Mouse (Mus musculus) limb, embryonic 11.5 days (tissue): ENCODE measurements at regions not wholly inside any gene's neighbourhood (a gene's known extent, or its start where the extent isn't known, plus 50 kb on each side); places are given as distances from the start of the nearest gene placed in this dataset.
A peak's percentile ranks its signal among the peaks of the same experiment; 100 is the strongest.

Source experiments
- ATAC-seq: fragments of 200-750 bp; cut with Nextera tagmentation; 2 replicates; pipeline ENCODE4 v1.8.0; 2017; ENCODE audit warnings: low read depth; ENCODE audit not compliant: insufficient number of reproducible peaks, low FRiP score, low TSS enrichment
- DNase-seq: peaks from one replicate; pipeline ENCODE4 v3.0.0-alpha.2; 2015; ENCODE audit warnings: low spot score
- H3K27ac ChIP-seq: fragments of 300-500 bp; sonication (generic); replicated peaks from 2 replicates; pipeline ENCODE4 v1.5.1; 2014; ENCODE audit warnings: low read depth, mild to moderate bottlenecking, low read length
- H3K27me3 ChIP-seq: fragments of 300-500 bp; sonication (generic); 2 replicates; pipeline ENCODE4 v1.6.1; 2014; ENCODE audit warnings: mild to moderate bottlenecking, low read length, mixed read lengths; ENCODE audit not compliant: control insufficient read depth, insufficient read depth
- H3K36me3 ChIP-seq: fragments of 300-500 bp; sonication (generic); 2 replicates; pipeline ENCODE4 v1.6.1; 2014; ENCODE audit warnings: mild to moderate bottlenecking, low read length, moderate library complexity, mixed read lengths; ENCODE audit not compliant: control insufficient read depth, insufficient read depth
- H3K4me1 ChIP-seq: fragments of 300-500 bp; sonication (generic); 2 replicates; pipeline ENCODE4 v1.6.1; 2014; ENCODE audit warnings: low read length, mixed read lengths; ENCODE audit not compliant: control insufficient read depth, insufficient read depth
- H3K4me2 ChIP-seq: fragments of 300-500 bp; sonication (generic); 2 replicates; pipeline ENCODE4 v1.6.1; 2014; ENCODE audit warnings: low read depth, mild to moderate bottlenecking, moderate library complexity; ENCODE audit not compliant: severe bottlenecking
- H3K4me3 ChIP-seq: fragments of 300-500 bp; sonication (generic); 2 replicates; pipeline ENCODE4 v1.5.1; 2014; ENCODE audit warnings: low read depth, low read length
- H3K9ac ChIP-seq: fragments of 300-500 bp; sonication (generic); 2 replicates; pipeline ENCODE4 v1.6.1; 2014; ENCODE audit warnings: mild to moderate bottlenecking, low read length
- H3K9me3 ChIP-seq: fragments of 300-500 bp; sonication (generic); 2 replicates; pipeline ENCODE4 v1.6.1; 2016; ENCODE audit warnings: low read length; ENCODE audit not compliant: control insufficient read depth
- WGBS: fragments of 180-500 bp; shearing (Covaris S2); extraction: QIAGEN DNeasy Blood & Tissue Kit; methylation state at CpG from one replicate; pipeline ENCODE4 v1.1.7; 2014; 5-methylcytosine and 5-hydroxymethylcytosine counted together

GRCm38 (mm10) chr8:100796628-100797027 is 1380.4 kb upstream of the Cdh8 start:
- DNase-seq (no peak), ATAC-seq (no peak)
- Histone ChIP-seq H3K27me3 (no peaks in the 10 kb centered on the region), H3K9me3 (no peaks in the 10 kb centered on the region), H3K9ac (no peak overlapping the region), H3K4me2 (no peak overlapping the region), H3K4me1 (no peaks in the 10 kb centered on the region), H3K27ac (no peak overlapping the region), H3K36me3 (no peaks in the 10 kb centered on the region), H3K4me3 (no peak overlapping the region)
- 71% methylated on average over 1 of the region's 1 CpGs for WGBS

- Histone ChIP-seq H3K9ac (no peak overlapping the region), H3K36me3 (no peaks in the 10 kb centered on the region), H3K4me1 (no peaks in the 10 kb centered on the region), H3K4me3 (no peak overlapping the region), H3K27ac (no peak overlapping the region), H3K9me3 (no peaks in the 10 kb centered on the region), H3K4me2 (no peak overlapping the region), H3K27me3 (no peaks in the 10 kb centered on the region)
- WGBS, result 88% methylated on average over 7 of the region's 7 CpGs
- no peak for DNase-seq
- ATAC-seq, result no peak
Observed at GRCm38 (mm10) chr8:100793951-100794350, 1377.7 kb upstream of the Cdh8 start.

- Histone ChIP-seq H3K36me3 (no peaks in the 10 kb centered on the region), H3K9me3 (no peaks in the 10 kb centered on the region), H3K9ac (no peak overlapping the region), H3K27ac (no peak overlapping the region), H3K4me3 (no peak overlapping the region), H3K4me2 (no peak overlapping the region), H3K4me1 (no peaks in the 10 kb centered on the region), H3K27me3 (no peaks in the 10 kb centered on the region)
- 82% methylated on average over 11 of the region's 11 CpGs for WGBS
- no peak for DNase-seq
- ATAC-seq, result no peak
Observed at GRCm38 (mm10) chr8:100790592-100791141, 1374.4 kb upstream of the Cdh8 start.

- no peak for DNase-seq
- Histone ChIP-seq H3K9ac (no peak overlapping the region), H3K36me3 (no peaks in the 10 kb centered on the region), H3K27ac (no peak overlapping the region), H3K9me3 (no peaks in the 10 kb centered on the region), H3K4me1 (no peaks in the 10 kb centered on the region), H3K27me3 (no peaks in the 10 kb centered on the region), H3K4me2 (no peak overlapping the region), H3K4me3 (no peak overlapping the region)
- ATAC-seq, result no peak
- 77% methylated on average over 6 of the region's 6 CpGs for WGBS
Observed at GRCm38 (mm10) chr8:100788132-100788531, 1371.9 kb upstream of the Cdh8 start.

GRCm38 (mm10) chr8:100772742-100773370 is 1356.6 kb upstream of the Cdh8 start:
- peak overlapping the region; percentile 7; the same call in 1 of the 2 replicates for H3K4me2 ChIP-seq
- peak overlapping the region; percentile 43; the same call in 1 of the 2 replicates for H3K9ac ChIP-seq
- whole genome bisulfite sequencing, result 24% methylated on average over 9 of the region's 9 CpGs
- H3K27me3 ChIP-seq, result no peaks in the 10 kb centered on the region
- ATAC-seq, result peak; percentile 68; the same call in 1 of the 2 replicates
- no peaks in the 10 kb centered on the region for H3K4me1 ChIP-seq
- DNase-seq, result peak; percentile 84
- H3K4me3 ChIP-seq, result no peak overlapping the region
- no peak overlapping the region for H3K27ac ChIP-seq
- no peaks in the 10 kb centered on the region for H3K36me3 ChIP-seq
- H3K9me3 ChIP-seq, result no peaks in the 10 kb centered on the region

GRCm38 (mm10) chr8:100769617-100770016 is 1353.3 kb upstream of the Cdh8 start:
- Histone ChIP-seq H3K4me3 (no peak overlapping the region), H3K9ac (no peak overlapping the region), H3K27me3 (no peaks in the 10 kb centered on the region), H3K4me2 (no peak overlapping the region), H3K36me3 (no peaks in the 10 kb centered on the region), H3K4me1 (no peaks in the 10 kb centered on the region), H3K9me3 (no peaks in the 10 kb centered on the region), H3K27ac (no peak overlapping the region)
- 75% methylated on average over 4 of the region's 4 CpGs for WGBS
- no peak for DNase-seq
- ATAC-seq, result no peak

GRCm38 (mm10) chr8:100733927-100734326 is 1317.7 kb upstream of the Cdh8 start:
- H3K36me3 ChIP-seq, result no peaks in the 10 kb centered on the region
- H3K27me3 ChIP-seq, result no peaks in the 10 kb centered on the region
- H3K4me2 ChIP-seq, result no peak overlapping the region
- DNase-seq, result no peak
- H3K9ac ChIP-seq, result no peak overlapping the region
- no peaks in the 10 kb centered on the region for H3K4me1 ChIP-seq
- WGBS, result 79% methylated on average over 4 of the region's 4 CpGs
- ATAC-seq, result no peak
- H3K9me3 ChIP-seq, result no peaks in the 10 kb centered on the region
- no peak overlapping the region for H3K4me3 ChIP-seq
- H3K27ac ChIP-seq, result no peak overlapping the region

- H3K36me3 ChIP-seq, result no peaks in the 10 kb centered on the region
- H3K4me2 ChIP-seq, result no peak overlapping the region
- whole genome bisulfite sequencing, result 76% methylated on average over 2 of the region's 2 CpGs
- no peak for ATAC-seq
- no peaks in the 10 kb centered on the region for H3K9me3 ChIP-seq
- no peak for DNase-seq
- no peaks in the 10 kb centered on the region for H3K27me3 ChIP-seq
- no peak overlapping the region for H3K4me3 ChIP-seq
- no peak overlapping the region for H3K27ac ChIP-seq
- H3K4me1 ChIP-seq, result no peaks in the 10 kb centered on the region
- H3K9ac ChIP-seq, result no peak overlapping the region
Observed at GRCm38 (mm10) chr8:100702365-100702764, 1286.1 kb upstream of the Cdh8 start.

GRCm38 (mm10) chr8:100695043-100695442 is 1278.8 kb upstream of the Cdh8 start:
- no peaks in the 10 kb centered on the region for H3K36me3 ChIP-seq
- H3K27ac ChIP-seq, result no peak overlapping the region
- H3K4me3 ChIP-seq, result no peak overlapping the region
- DNase-seq (no peak), ATAC-seq (no peak)
- H3K9me3 ChIP-seq, result no peaks in the 10 kb centered on the region
- H3K9ac ChIP-seq, result no peak overlapping the region
- H3K27me3 ChIP-seq, result no peaks in the 10 kb centered on the region
- no peak overlapping the region for H3K4me2 ChIP-seq
- 86% methylated on average over 3 of the region's 3 CpGs for WGBS
- no peaks in the 10 kb centered on the region for H3K4me1 ChIP-seq
